Mouse (Mus musculus): ENCODE data around the gene Mrpl58. TPM values are rescaled to one million over a fixed set of nuclear protein-coding genes. Genes with fewer than 3 reads are reported as not detected.
"Not testable (repeated sequence)": the region's sequence is repeated elsewhere in the genome, so short reads cannot be mapped to it uniquely, and the experiment has no call there.

Gene Mrpl58
- total RNA-seq, 2 experiments from 2014 or later: 83.4 to 96.4 TPM

- no peak for ATAC-seq (replicated peaks; ENCODE audit: poor library complexity)
Measured at GRCm38 (mm10) chr11:115453306-115453705, 49.8 kb downstream of the Mrpl58 start.

- not testable (repeated sequence) for ATAC-seq (replicated peaks; ENCODE audit: poor library complexity)
Measured at GRCm38 (mm10) chr11:115454822-115455221, 51.3 kb downstream of the Mrpl58 start.

- ATAC-seq (replicated peaks; ENCODE audit: poor library complexity): no peak
Measured at GRCm38 (mm10) chr11:115455619-115456018, 52.1 kb downstream of the Mrpl58 start.

- ATAC-seq (replicated peaks; ENCODE audit: poor library complexity): no peak
Measured at GRCm38 (mm10) chr11:115456182-115456581, 52.6 kb downstream of the Mrpl58 start.

- no peak for ATAC-seq (replicated peaks; ENCODE audit: poor library complexity)
Measured at GRCm38 (mm10) chr11:115457405-115457804, 53.9 kb downstream of the Mrpl58 start.

- ATAC-seq (replicated peaks; ENCODE audit: poor library complexity): no peak
Measured at GRCm38 (mm10) chr11:115460976-115461375, 57.4 kb downstream of the Mrpl58 start.

- no peak for ATAC-seq (replicated peaks; ENCODE audit: poor library complexity)
Measured at GRCm38 (mm10) chr11:115461846-115462242, 58.3 kb downstream of the Mrpl58 start.

Other genes starting within 250 kb of the Mrpl58 start
- 51.4 TPM in 2 replicates for gene Slc9a3r1, start 240.4 kb upstream of the Mrpl58 start, total RNA-seq (2015)
- gene Slc9a3r1, start 240.4 kb upstream of the Mrpl58 start, total RNA-seq (2017): 44.7 and 49.4 TPM in 2 replicates
- 7.8 and 8.3 TPM in 2 replicates for gene Tmem104, start 216.3 kb upstream of the Mrpl58 start, total RNA-seq (2015)
- gene Tmem104, start 216.3 kb upstream of the Mrpl58 start, total RNA-seq (2017): 2.4 and 8.2 TPM in 2 replicates
- 17.4 and 17.8 TPM in 2 replicates for gene Nat9, start 215.9 kb upstream of the Mrpl58 start, total RNA-seq (2015)
- gene Nat9, start 215.9 kb upstream of the Mrpl58 start, total RNA-seq (2017): 20.2 and 25.5 TPM in 2 replicates
- gene Grin2c, start 136.5 kb upstream of the Mrpl58 start, total RNA-seq (2015): not detected in 2 replicates
- gene Grin2c, start 136.5 kb upstream of the Mrpl58 start, total RNA-seq (2017): not detected in 2 replicates
- gene Fdxr, start 126.7 kb upstream of the Mrpl58 start, total RNA-seq (2015): 9.1 and 9.8 TPM in 2 replicates
- 14.2 and 19.1 TPM in 2 replicates for gene Fdxr, start 126.7 kb upstream of the Mrpl58 start, total RNA-seq (2017)
- 0.30 and 0.71 TPM in 2 replicates for gene Fads6, start 106.1 kb upstream of the Mrpl58 start, total RNA-seq (2015)
- gene Fads6, start 106.1 kb upstream of the Mrpl58 start, total RNA-seq (2017): 0.87 and 2.2 TPM in 2 replicates
- gene Otop2, start 96.6 kb upstream of the Mrpl58 start, total RNA-seq (2015): not detected in 2 replicates
- not detected in 2 replicates for gene Otop2, start 96.6 kb upstream of the Mrpl58 start, total RNA-seq (2017)
- not detected in 2 replicates for gene Ush1g, start 81.7 kb upstream of the Mrpl58 start, total RNA-seq (2015)
- gene Ush1g, start 81.7 kb upstream of the Mrpl58 start, total RNA-seq (2017): not detected in 2 replicates
- gene Otop3, start 69.0 kb upstream of the Mrpl58 start, total RNA-seq (2015): not detected in 2 replicates
- not detected in 2 replicates for gene Otop3, start 69.0 kb upstream of the Mrpl58 start, total RNA-seq (2017)
- gene Hid1, start 36.0 kb upstream of the Mrpl58 start, total RNA-seq (2015): 0.52 and 0.81 TPM in 2 replicates
- 0.10 TPM in 1 of 2 replicates, not detected in the other for gene Hid1, start 36.0 kb upstream of the Mrpl58 start, total RNA-seq (2017)
- gene Cdr2l, start 21.8 kb upstream of the Mrpl58 start, total RNA-seq (2015): 0.20 and 0.42 TPM in 2 replicates
- 0.08 and 0.34 TPM in 2 replicates for gene Cdr2l, start 21.8 kb upstream of the Mrpl58 start, total RNA-seq (2017)
- 703 and 731 TPM in 2 replicates for gene Atp5h, start 16.2 kb downstream of the Mrpl58 start, total RNA-seq (2015)
- 770 and 871 TPM in 2 replicates for gene Atp5h, start 16.2 kb downstream of the Mrpl58 start, total RNA-seq (2017)
- gene Kctd2, start 16.4 kb downstream of the Mrpl58 start, total RNA-seq (2015): 13.0 and 15.0 TPM in 2 replicates
- 9.0 and 17.0 TPM in 2 replicates for gene Kctd2, start 16.4 kb downstream of the Mrpl58 start, total RNA-seq (2017)
- gene Trim80, start 36.8 kb downstream of the Mrpl58 start, total RNA-seq (2015): not detected in 2 replicates
- not detected in 2 replicates for gene Trim80, start 36.8 kb downstream of the Mrpl58 start, total RNA-seq (2017)
- gene Slc16a5, start 58.7 kb downstream of the Mrpl58 start, total RNA-seq (2015): not detected in 2 replicates
- gene Slc16a5, start 58.7 kb downstream of the Mrpl58 start, total RNA-seq (2017): not detected in 2 replicates
- 4.6 and 5.5 TPM in 2 replicates for gene Armc7, start 71.9 kb downstream of the Mrpl58 start, total RNA-seq (2015)
- gene Armc7, start 71.9 kb downstream of the Mrpl58 start, total RNA-seq (2017): 5.1 and 9.0 TPM in 2 replicates
- 64.1 and 65.0 TPM in 2 replicates for gene Nt5c, start 88.1 kb downstream of the Mrpl58 start, total RNA-seq (2015)
- 105 and 112 TPM in 2 replicates for gene Nt5c, start 88.1 kb downstream of the Mrpl58 start, total RNA-seq (2017)
- gene Jpt1, start 110.6 kb downstream of the Mrpl58 start, total RNA-seq (2015): 179 TPM in 2 replicates
- gene Jpt1, start 110.6 kb downstream of the Mrpl58 start, total RNA-seq (2017): 143 and 157 TPM in 2 replicates
- gene Sumo2, start 132.5 kb downstream of the Mrpl58 start, total RNA-seq (2015): 682 and 726 TPM in 2 replicates
- 483 and 527 TPM in 2 replicates for gene Sumo2, start 132.5 kb downstream of the Mrpl58 start, total RNA-seq (2017)
- gene Nup85, start 160.7 kb downstream of the Mrpl58 start, total RNA-seq (2015): 131 and 149 TPM in 2 replicates
- gene Nup85, start 160.7 kb downstream of the Mrpl58 start, total RNA-seq (2017): 131 and 147 TPM in 2 replicates
- 56.9 and 63.7 TPM in 2 replicates for gene Mrps7, start 200.2 kb downstream of the Mrpl58 start, total RNA-seq (2015)
- 43.2 and 50.3 TPM in 2 replicates for gene Mrps7, start 200.2 kb downstream of the Mrpl58 start, total RNA-seq (2017)
- 27.9 and 28.3 TPM in 2 replicates for gene Gga3, start 200.3 kb downstream of the Mrpl58 start, total RNA-seq (2015)
- 17.0 and 40.0 TPM in 2 replicates for gene Gga3, start 200.3 kb downstream of the Mrpl58 start, total RNA-seq (2017)
- 20.4 and 27.4 TPM in 2 replicates for gene Mif4gd, start 209.2 kb downstream of the Mrpl58 start, total RNA-seq (2015)
- 17.7 and 23.0 TPM in 2 replicates for gene Mif4gd, start 209.2 kb downstream of the Mrpl58 start, total RNA-seq (2017)
- gene Slc25a19, start 224.5 kb downstream of the Mrpl58 start, total RNA-seq (2015): 8.7 and 10.2 TPM in 2 replicates
- 15.2 and 18.2 TPM in 2 replicates for gene Slc25a19, start 224.5 kb downstream of the Mrpl58 start, total RNA-seq (2017)